Mouse (Mus musculus): ENCODE results near the gene Lrit2.

- TF ChIP-seq POLR2A (IDR thresholded peaks at IDR 0.05; ENCODE audit: low read depth, low read length): no peak
- no peak for TF ChIP-seq CTCF (IDR thresholded peaks at IDR 0.05; ENCODE audit: extremely low read depth, insufficient read depth, insufficient read length, insufficient replicate concordance)
These were observed 2.9 kb upstream of the Lrit2 start for GRCm38 (mm10) chr14:37064849-37065248.

All from spleen, adult 2 months (tissue).